Comparison of ENCODE assay signal across 8 mouse cellular contexts in the genomic region with DNA sequence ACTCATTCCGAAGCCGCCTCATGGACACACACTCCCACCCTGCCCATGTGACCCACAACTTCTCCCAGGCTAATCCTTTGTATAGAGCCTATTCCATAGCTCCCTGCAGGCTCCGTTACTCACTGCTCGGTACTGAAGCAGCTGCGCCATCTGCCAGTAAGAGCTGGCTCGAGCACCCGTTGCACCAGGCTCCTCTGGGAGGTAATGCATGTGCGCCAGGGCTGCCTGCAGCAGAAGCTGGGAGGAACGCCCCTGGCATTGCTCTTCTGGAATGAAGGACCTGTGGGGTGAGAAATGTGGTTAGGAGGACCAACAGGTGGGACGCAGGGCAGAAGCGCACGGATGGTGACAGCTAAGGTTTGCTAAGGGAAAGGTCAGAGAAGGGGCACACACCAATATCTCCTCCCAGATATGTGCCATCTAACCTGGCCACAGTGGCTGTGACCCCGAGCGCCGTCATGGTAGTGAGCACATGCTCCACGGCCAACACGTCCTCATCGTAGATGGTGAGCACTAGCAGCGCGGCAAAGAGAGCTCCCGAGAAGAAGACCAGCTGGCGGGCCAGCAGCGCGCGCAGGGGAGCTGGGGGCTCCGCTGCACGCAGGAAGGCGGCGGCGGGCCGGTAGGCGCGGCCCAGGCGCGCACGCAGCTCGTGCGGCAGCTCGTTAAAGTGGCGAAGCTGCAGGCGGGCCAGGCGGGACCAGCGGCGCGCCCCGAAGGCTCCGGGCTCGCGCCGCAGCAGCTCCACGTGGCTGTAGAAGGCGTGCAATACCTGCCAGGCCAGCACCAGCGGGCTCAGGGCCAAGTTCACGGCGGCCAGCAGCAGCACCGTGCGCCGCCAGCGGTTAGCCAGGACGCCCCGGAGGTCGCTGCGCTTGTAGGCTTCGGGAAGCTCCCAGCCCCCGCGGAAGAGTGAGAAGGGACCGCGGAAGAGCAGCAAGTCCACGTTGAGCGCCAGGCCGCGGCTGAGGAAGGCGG. TPM values are rescaled to one million over a fixed set of nuclear protein-coding genes. Genes with fewer than 3 reads are reported as not detected.
A peak's percentile ranks its signal among the peaks of the same experiment; 100 is the strongest.
DNase-seq lines count a peak whose midpoint lies in the region; ATAC-seq and TF ChIP-seq lines count a peak whose summit lies in the region.

No protein-coding gene starts in this region.

- H3K27me3 ChIP-seq in G1E (ENCODE audit: insufficient read depth, low read length) = peaks cover 20% of the 10 kb centered on the region
- peaks cover 34% of the 10 kb centered on the region for H3K27me3 ChIP-seq in forebrain, embryonic 15.5 days
- H3K27me3 ChIP-seq in hindbrain, embryonic 11.5 days (ENCODE audit: control insufficient read depth, insufficient read depth, low read length) = peaks cover 29% of the 10 kb centered on the region
- H3K27me3 ChIP-seq in lung, embryonic 14.5 days (ENCODE audit: insufficient read depth, low read length) = peaks cover 32% of the 10 kb centered on the region

- H3K36me3 ChIP-seq in G1E (replicated peaks) = peaks cover 2% of the 10 kb centered on the region
- H3K36me3 ChIP-seq in forebrain, embryonic 15.5 days = no peaks in the 10 kb centered on the region
- H3K36me3 ChIP-seq in hindbrain, embryonic 11.5 days (ENCODE audit: control insufficient read depth, insufficient read depth, low read length) = no peaks in the 10 kb centered on the region
- H3K36me3 ChIP-seq in lung, embryonic 14.5 days (ENCODE audit: insufficient read depth) = no peaks in the 10 kb centered on the region

- H3K27ac ChIP-seq in bone marrow, adult 2 months (ENCODE audit: control insufficient read depth, insufficient read depth, low read depth, low read length, poor library complexity) = no peak overlapping the region; the same call in 1 of the 2 replicates
- H3K27ac ChIP-seq in forebrain, embryonic 15.5 days (replicated peaks) = no peak overlapping the region
- H3K27ac ChIP-seq in hindbrain, embryonic 11.5 days (ENCODE audit: low read depth, low read length) = peak overlapping the region; percentile 24; the same call in 1 of the 2 replicates
- H3K27ac ChIP-seq in lung, embryonic 14.5 days (ENCODE audit: low read depth) = no peak overlapping the region

- peak overlapping the region; percentile 55 for H3K9ac ChIP-seq in forebrain, embryonic 15.5 days (replicated peaks)
- peak overlapping the region; percentile 52 for H3K9ac ChIP-seq in hindbrain, embryonic 11.5 days (ENCODE audit: low read depth, low read length)
- peak overlapping the region; percentile 49 for H3K9ac ChIP-seq in lung, embryonic 14.5 days

- peaks cover 75% of the 10 kb centered on the region for H3K4me1 ChIP-seq in G1E (ENCODE audit: insufficient read depth, low read depth, low read length)
- H3K4me1 ChIP-seq in bone marrow, adult 2 months (ENCODE audit: control insufficient read depth, insufficient read depth, low read length) = peaks cover 6% of the 10 kb centered on the region
- peaks cover 31% of the 10 kb centered on the region for H3K4me1 ChIP-seq in forebrain, embryonic 15.5 days
- H3K4me1 ChIP-seq in hindbrain, embryonic 11.5 days (replicated peaks; ENCODE audit: control insufficient read depth, insufficient read depth, low read length) = peaks cover 9% of the 10 kb centered on the region
- H3K4me1 ChIP-seq in lung, embryonic 14.5 days (ENCODE audit: insufficient read depth) = 0 out of 2 replicates have a peak, but pooled peaks cover 4% of the 10 kb centered on the region

- TF ChIP-seq POLR2A in bone marrow, adult 2 months (IDR thresholded peaks at IDR 0.05; ENCODE audit: borderline replicate concordance, control insufficient read depth, low read depth, low read length) = no peak; the same call in 1 of the 2 replicates

- peaks cover 13% of the 10 kb centered on the region for H3K9me3 ChIP-seq in G1E (replicated peaks)
- no peaks in the 10 kb centered on the region for H3K9me3 ChIP-seq in forebrain, embryonic 15.5 days
- H3K9me3 ChIP-seq in hindbrain, embryonic 11.5 days (ENCODE audit: control insufficient read depth, low read length) = no peaks in the 10 kb centered on the region
- no peaks in the 10 kb centered on the region for H3K9me3 ChIP-seq in lung, embryonic 14.5 days (ENCODE audit: low read depth, low read length)

- ATAC-seq in G1E (ENCODE audit: extremely low read depth, insufficient number of reproducible peaks, low FRiP score, poor library complexity, severe bottlenecking) = no peak
- peak; percentile 68 for ATAC-seq in forebrain, embryonic 15.5 days (replicated peaks)
- ATAC-seq in hindbrain, embryonic 11.5 days (ENCODE audit: low FRiP score) = peak; percentile 34; the same call in 1 of the 2 replicates
- peak; percentile 52 for ATAC-seq in lung, embryonic 14.5 days (ENCODE audit: insufficient read depth)

- no peak for DNase-seq in G1E (ENCODE audit: low spot score)
- peak; percentile 67 for DNase-seq in hindbrain, embryonic 11.5 days (ENCODE audit: low spot score)
- peak; percentile 64 to 71 for DNase-seq in layer of hippocampus, adult 8-10 months (ENCODE audit: low spot score in 2 of 2)
- DNase-seq in lung, embryonic 14.5 days = peak; percentile 77
- DNase-seq in retina, embryonic 14.5 days (ENCODE audit: low spot score) = peak; percentile 78
- DNase-seq in yolk sac, embryonic 10.5 days (ENCODE audit: low spot score) = peak; percentile 48

- peak overlapping the region; percentile 16; the same call in 1 of the 2 replicates for H3K4me3 ChIP-seq in G1E (ENCODE audit: low read depth, low read length)
- H3K4me3 ChIP-seq in bone marrow, adult 2 months (replicated peaks; ENCODE audit: control insufficient read depth, low read depth, low read length) = peak overlapping the region; percentile 26
- H3K4me3 ChIP-seq in forebrain, embryonic 15.5 days = peak overlapping the region; percentile 52
- H3K4me3 ChIP-seq in hindbrain, embryonic 11.5 days (ENCODE audit: low read depth, low read length) = peak overlapping the region; percentile 42
- peak overlapping the region; percentile 47 for H3K4me3 ChIP-seq in lung, embryonic 14.5 days (ENCODE audit: low read depth, low read length)

- no peak for TF ChIP-seq CTCF in G1E (IDR thresholded peaks at IDR 0.05; ENCODE audit: low read depth, low read length)
- TF ChIP-seq CTCF in bone marrow, adult 2 months (IDR thresholded peaks at IDR 0.05; ENCODE audit: control insufficient read depth, insufficient read depth, low read length) = no peak
- peak; percentile 39 for TF ChIP-seq CTCF in lung, embryonic 14.5 days (IDR thresholded peaks at IDR 0.05; ENCODE audit: low read depth)

- WGBS in bone marrow, adult 2 months = 2% methylated on average over 69 of the region's 73 CpGs
- WGBS in forebrain, embryonic 15.5 days = 2% methylated on average over 73 of the region's 73 CpGs
- 1% methylated on average over 73 of the region's 73 CpGs for WGBS in hindbrain, embryonic 11.5 days
- whole genome bisulfite sequencing in lung, embryonic 14.5 days = 1% methylated on average over 73 of the region's 73 CpGs

- peak overlapping the region; percentile 98 for H3K4me2 ChIP-seq in forebrain, embryonic 15.5 days (replicated peaks)
- H3K4me2 ChIP-seq in hindbrain, embryonic 11.5 days (replicated peaks; ENCODE audit: low read depth, low read length) = peak overlapping the region; percentile 96
- peak overlapping the region; percentile 96 for H3K4me2 ChIP-seq in lung, embryonic 14.5 days

RNA-seq across cellular contexts. Expression of a gene that starts 4.4 kb away (rescaled TPM):
- total RNA-seq in G1E (2014; fragmentation: Nextera tagmentation) (not detected in 2 replicates), G1E (2017) (0.06 and 0.11 TPM in 2 replicates)
- 0.15 TPM in 2 replicates for polyA plus RNA-seq in G1E (2012)
- 0.70 and 1.1 TPM in 2 replicates for polyA plus RNA-seq in bone marrow, adult 2 months (2011; ENCODE audit: insufficient read depth, insufficient read length, low replicate concordance, missing spikeins)
- polyA plus RNA-seq in forebrain, embryonic 15.5 days (2015; fragmentation: Nextera tagmentation; extraction: Ambion mirVana) = 0.64 and 0.93 TPM in 2 replicates
- 0.12 and 0.28 TPM in 2 replicates for polyA plus RNA-seq in hindbrain, embryonic 11.5 days (2014; fragmentation: Nextera tagmentation; extraction: Ambion mirVana)
- total RNA-seq in layer of hippocampus, adult 8-10 months (2022) = 1 to 10 TPM; 3.0 to 5.2 (median 4.0) TPM
- polyA plus RNA-seq in lung, embryonic 14.5 days (2014; fragmentation: Nextera tagmentation; extraction: Ambion mirVana) = 0.53 and 0.71 TPM in 2 replicates

RNA-seq across cellular contexts. Expression of a gene that starts 5.9 kb away (rescaled TPM):
- total RNA-seq in G1E (2014; fragmentation: Nextera tagmentation) (13.5 and 17.7 TPM in 2 replicates), G1E (2017) (15.4 and 20.4 TPM in 2 replicates)
- polyA plus RNA-seq in G1E (2012) = 43.6 and 44.0 TPM in 2 replicates
- 10.2 and 11.2 TPM in 2 replicates for polyA plus RNA-seq in bone marrow, adult 2 months (2011; ENCODE audit: insufficient read depth, insufficient read length, low replicate concordance, missing spikeins)
- 47.9 and 48.7 TPM in 2 replicates for polyA plus RNA-seq in forebrain, embryonic 15.5 days (2015; fragmentation: Nextera tagmentation; extraction: Ambion mirVana)
- polyA plus RNA-seq in hindbrain, embryonic 11.5 days (2014; fragmentation: Nextera tagmentation; extraction: Ambion mirVana) = 29.7 and 31.7 TPM in 2 replicates
- total RNA-seq in layer of hippocampus, adult 8-10 months (2022) = 10 to 100 TPM; 51.9 to 59.2 (median 56.8) TPM
- 39.4 and 43.5 TPM in 2 replicates for polyA plus RNA-seq in lung, embryonic 14.5 days (2014; fragmentation: Nextera tagmentation; extraction: Ambion mirVana)

RNA-seq across cellular contexts. Expression of a gene that starts 22.9 kb away (rescaled TPM):
- 0.23 and 0.58 TPM in 2 replicates for total RNA-seq in G1E (2014; fragmentation: Nextera tagmentation)
- 0.17 and 0.22 TPM in 2 replicates for total RNA-seq in G1E (2017)
- 0.07 and 0.09 TPM in 2 replicates for polyA plus RNA-seq in G1E (2012)
- polyA plus RNA-seq in bone marrow, adult 2 months (2011; ENCODE audit: insufficient read depth, insufficient read length, low replicate concordance, missing spikeins) = 0.47 TPM in 1 of 2 replicates, not detected in the other
- 7.4 TPM in 2 replicates for polyA plus RNA-seq in forebrain, embryonic 15.5 days (2015; fragmentation: Nextera tagmentation; extraction: Ambion mirVana)
- 4.5 and 5.2 TPM in 2 replicates for polyA plus RNA-seq in hindbrain, embryonic 11.5 days (2014; fragmentation: Nextera tagmentation; extraction: Ambion mirVana)
- total RNA-seq in layer of hippocampus, adult 8-10 months (2022) = 1 to 10 TPM; 6.6 to 9.0 (median 7.6) TPM
- polyA plus RNA-seq in lung, embryonic 14.5 days (2014; fragmentation: Nextera tagmentation; extraction: Ambion mirVana) = 13.8 and 15.7 TPM in 2 replicates

RNA-seq across cellular contexts. Expression of a gene that starts 25.6 kb away (rescaled TPM):
- total RNA-seq in G1E (2014; fragmentation: Nextera tagmentation) = not detected in 2 replicates
- 0.05 TPM in 1 of 2 replicates, not detected in the other for total RNA-seq in G1E (2017)
- polyA plus RNA-seq in G1E (2012) = 0.06 TPM in 1 of 2 replicates, not detected in the other
- polyA plus RNA-seq in bone marrow, adult 2 months (2011; ENCODE audit: insufficient read depth, insufficient read length, low replicate concordance, missing spikeins) = not detected in 2 replicates
- 0.22 and 0.59 TPM in 2 replicates for polyA plus RNA-seq in forebrain, embryonic 15.5 days (2015; fragmentation: Nextera tagmentation; extraction: Ambion mirVana)
- 0.52 and 0.88 TPM in 2 replicates for polyA plus RNA-seq in hindbrain, embryonic 11.5 days (2014; fragmentation: Nextera tagmentation; extraction: Ambion mirVana)
- under 1 TPM in 3 of 4 experiments, not detected in 1; 0.43 to 0.48 (median 0.45) TPM for total RNA-seq in layer of hippocampus, adult 8-10 months (2022)
- polyA plus RNA-seq in lung, embryonic 14.5 days (2014; fragmentation: Nextera tagmentation; extraction: Ambion mirVana) = not detected in 2 replicates

RNA-seq across cellular contexts. Expression of a gene that starts 35.8 kb away (rescaled TPM):
- total RNA-seq in G1E (2014; fragmentation: Nextera tagmentation) = 14.3 and 19.1 TPM in 2 replicates
- 26.6 and 28.1 TPM in 2 replicates for total RNA-seq in G1E (2017)
- 9.8 and 12.7 TPM in 2 replicates for polyA plus RNA-seq in G1E (2012)
- 28.2 and 54.7 TPM in 2 replicates for polyA plus RNA-seq in bone marrow, adult 2 months (2011; ENCODE audit: insufficient read depth, insufficient read length, low replicate concordance, missing spikeins)
- 106 and 114 TPM in 2 replicates for polyA plus RNA-seq in forebrain, embryonic 15.5 days (2015; fragmentation: Nextera tagmentation; extraction: Ambion mirVana)
- polyA plus RNA-seq in hindbrain, embryonic 11.5 days (2014; fragmentation: Nextera tagmentation; extraction: Ambion mirVana) = 56.3 and 62.4 TPM in 2 replicates
- total RNA-seq in layer of hippocampus, adult 8-10 months (2022) = 100 to 1,000 TPM; 120 to 139 (median 128) TPM
- 33.6 and 35.5 TPM in 2 replicates for polyA plus RNA-seq in lung, embryonic 14.5 days (2014; fragmentation: Nextera tagmentation; extraction: Ambion mirVana)
